Mouse (Mus musculus) mouse trophoblast stem cell (cell line): ENCODE measurements around the gene Bsnd.

Experiments used
- in situ Hi-C, 2 experiments: fragments of 300-500 bp; cut with MseI, MboI; formaldehyde crosslinking; loops; 2 replicates in 1 of 2; 3 replicates in 1 of 2; pipeline ENCODE4 v1.15.1; 2025

Bsnd gene

GRCm38 (mm10) chr4:106492116-106492515 lies at the start of gene Bsnd:
Gene Bsnd, minus strand, starts transcription at chr4:106492283.
- in situ Hi-C loops, result no loop called here

GRCm38 (mm10) chr4:106541491-106541890 lies 49.4 kb upstream of the Bsnd start:
- in situ Hi-C loops, result no loop called here

- in situ Hi-C loops, result no loop called here
Observed at GRCm38 (mm10) chr4:106539756-106540155, 47.7 kb upstream of the Bsnd start.

DNA sequence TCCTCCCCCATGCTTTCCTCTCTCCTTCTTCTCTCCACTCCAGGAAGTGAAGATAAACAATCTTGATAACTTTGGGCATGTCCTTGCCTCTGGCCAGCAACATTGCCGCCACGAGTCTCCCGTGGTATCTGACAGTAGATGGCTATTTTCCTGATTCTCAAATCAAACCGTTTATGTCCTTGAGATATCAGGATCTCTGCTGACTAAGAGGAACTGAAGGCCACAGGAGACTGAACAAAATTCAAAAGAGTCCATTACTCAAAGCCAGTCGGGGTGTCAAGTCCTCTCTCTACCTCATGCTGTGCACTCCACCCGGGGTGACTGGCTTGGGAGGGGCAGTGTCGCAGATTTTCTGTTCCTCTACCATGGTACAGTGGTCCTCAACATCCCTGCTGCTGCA lies 42.2 kb upstream of the Bsnd start:
- in situ Hi-C loops, result loop anchor here in 1 of 2 experiments (5.0 kb wide), 1 partner anchor 62 kb away; no protein-coding TSS in a partner anchor

GRCm38 (mm10) chr4:106533421-106534080 lies 41.5 kb upstream of the Bsnd start:
- in situ Hi-C loops, result loop anchor here in 1 of 2 experiments (5.0 kb wide), 1 partner anchor 61 kb away; no protein-coding TSS in a partner anchor

- in situ Hi-C loops, result loop anchor here in 1 of 2 experiments (5.0 kb wide), 1 partner anchor 58 kb away; no protein-coding TSS in a partner anchor
Observed at GRCm38 (mm10) chr4:106530113-106530482, 38.0 kb upstream of the Bsnd start.

GRCm38 (mm10) chr4:106529375-106530112 lies 37.5 kb upstream of the Bsnd start:
- in situ Hi-C loops, result loop anchor here (5.0 kb wide), 1 partner anchor 57 kb away; no protein-coding TSS in a partner anchor

DNA sequence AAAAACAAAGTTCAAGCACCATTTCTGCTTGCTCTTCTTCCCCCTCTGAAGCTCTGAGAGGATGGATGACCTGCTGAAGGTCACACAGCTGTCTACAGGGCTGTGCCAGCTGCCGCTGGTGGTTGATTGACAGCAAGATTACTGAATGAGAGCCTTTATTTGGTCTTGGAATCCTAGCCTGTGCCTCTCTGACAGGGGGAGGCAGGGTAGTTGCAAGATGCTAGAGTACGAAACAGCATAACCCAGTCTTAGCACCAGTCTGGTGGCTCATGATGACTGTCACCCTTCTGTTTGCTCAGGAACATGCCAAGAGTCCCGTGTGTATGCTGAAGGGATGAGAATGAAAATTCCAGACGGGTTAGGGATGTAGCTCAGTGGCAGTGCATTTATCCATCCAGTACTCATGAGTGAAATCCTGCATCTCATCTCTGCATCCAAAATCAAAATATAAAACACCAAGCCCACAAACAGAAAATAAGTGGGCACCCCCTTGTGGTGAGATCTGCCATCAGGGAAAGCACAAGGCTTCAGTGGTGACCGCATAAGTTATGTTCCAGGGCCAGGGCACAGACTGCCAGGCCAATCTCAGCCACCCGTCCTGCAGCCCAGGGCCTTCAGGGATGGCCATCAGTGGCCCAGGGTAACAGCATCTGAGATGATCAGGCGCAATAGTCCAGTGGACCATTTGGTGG lies 35.9 kb upstream of the Bsnd start:
- in situ Hi-C loops, result loop anchor here in 1 of 2 experiments (5.0 kb wide), 1 partner anchor 56 kb away; no protein-coding TSS in a partner anchor

- in situ Hi-C loops, result loop anchor here in 1 of 2 experiments (5.0 kb wide), 1 partner anchor 53 kb away; no protein-coding TSS in a partner anchor
Observed at GRCm38 (mm10) chr4:106525001-106525400, 32.9 kb upstream of the Bsnd start.

- in situ Hi-C loops, result no loop called here
Observed at GRCm38 (mm10) chr4:106524131-106524530, 32.0 kb upstream of the Bsnd start.

DNA sequence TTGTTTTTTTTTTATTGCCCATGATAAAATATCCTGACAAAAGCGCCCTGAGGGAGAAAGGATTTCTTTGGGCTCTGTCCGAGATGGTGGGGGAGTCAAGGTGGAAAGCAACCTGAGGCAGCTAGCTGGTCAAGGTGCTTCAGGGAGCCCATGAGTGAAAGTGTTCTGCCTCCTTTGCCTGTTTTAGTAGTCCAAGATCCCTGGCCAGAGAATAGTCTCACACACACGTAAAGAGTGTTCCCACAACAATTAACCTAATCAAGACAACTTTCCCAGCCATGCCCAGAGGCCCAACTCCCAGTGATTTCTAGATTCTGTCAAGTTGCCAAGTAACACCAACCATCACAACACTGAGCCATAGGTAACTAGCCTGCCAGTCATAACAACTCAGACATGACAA lies 30.5 kb upstream of the Bsnd start:
- in situ Hi-C loops, result no loop called here

GRCm38 (mm10) chr4:106514606-106515005 lies 22.5 kb upstream of the Bsnd start:
- in situ Hi-C loops, result no loop called here

- in situ Hi-C loops, result no loop called here
Observed at GRCm38 (mm10) chr4:106509888-106510287, 17.8 kb upstream of the Bsnd start.

DNA sequence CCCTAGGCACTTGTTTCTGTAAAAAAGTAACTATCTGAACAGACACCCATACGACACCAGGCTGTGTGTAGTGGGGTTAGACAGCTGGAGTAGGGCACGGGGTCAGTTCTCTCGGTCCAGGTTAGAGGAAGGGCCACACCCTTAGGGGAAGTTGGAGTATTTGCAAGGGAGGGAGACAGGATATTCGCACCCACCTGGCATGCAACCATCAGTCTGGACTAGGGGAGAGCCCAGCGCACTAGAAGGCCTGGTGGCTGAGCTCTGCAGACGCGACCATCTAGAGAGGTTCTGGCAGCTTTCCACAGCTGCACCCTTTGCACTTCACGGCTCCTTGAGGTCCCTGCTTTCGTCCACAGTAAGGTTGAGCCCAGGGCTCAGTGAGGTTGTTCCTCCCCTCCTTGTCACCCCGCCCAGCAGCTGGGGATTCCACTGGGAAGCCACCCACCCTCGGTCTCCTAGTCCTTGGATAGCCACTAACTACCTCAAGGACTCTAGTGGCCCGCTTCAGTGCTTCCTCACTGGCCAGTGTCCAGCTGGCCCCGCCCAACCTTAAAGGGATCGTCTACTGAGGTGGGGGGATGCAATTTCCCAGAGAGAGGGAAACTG lies 13.5 kb upstream of the Bsnd start:
- in situ Hi-C loops, result no loop called here

GRCm38 (mm10) chr4:106503578-106503977 lies 11.5 kb upstream of the Bsnd start:
- in situ Hi-C loops, result no loop called here

DNA sequence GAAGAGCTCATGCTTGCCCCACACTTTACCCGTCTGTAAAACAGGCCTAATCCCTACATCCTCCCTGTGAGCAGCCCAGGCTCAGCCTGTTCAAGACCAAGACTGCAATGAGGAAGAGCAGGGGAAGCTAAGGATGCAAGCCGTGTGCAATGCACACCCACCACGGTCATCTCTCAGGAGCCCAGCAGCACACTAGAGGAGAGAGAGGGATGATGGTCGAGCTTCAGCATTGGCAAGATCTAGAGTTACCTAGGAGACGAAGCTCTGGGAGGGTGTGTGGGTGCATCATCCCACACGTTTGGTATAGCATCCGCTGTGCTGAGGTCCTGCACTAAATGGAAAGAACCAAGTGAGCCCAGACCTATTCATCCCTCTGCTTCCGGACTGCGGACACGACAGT lies 8.0 kb upstream of the Bsnd start:
- in situ Hi-C loops, result no loop called here

- in situ Hi-C loops, result no loop called here
Observed at GRCm38 (mm10) chr4:106498471-106498844, 6.4 kb upstream of the Bsnd start.

DNA sequence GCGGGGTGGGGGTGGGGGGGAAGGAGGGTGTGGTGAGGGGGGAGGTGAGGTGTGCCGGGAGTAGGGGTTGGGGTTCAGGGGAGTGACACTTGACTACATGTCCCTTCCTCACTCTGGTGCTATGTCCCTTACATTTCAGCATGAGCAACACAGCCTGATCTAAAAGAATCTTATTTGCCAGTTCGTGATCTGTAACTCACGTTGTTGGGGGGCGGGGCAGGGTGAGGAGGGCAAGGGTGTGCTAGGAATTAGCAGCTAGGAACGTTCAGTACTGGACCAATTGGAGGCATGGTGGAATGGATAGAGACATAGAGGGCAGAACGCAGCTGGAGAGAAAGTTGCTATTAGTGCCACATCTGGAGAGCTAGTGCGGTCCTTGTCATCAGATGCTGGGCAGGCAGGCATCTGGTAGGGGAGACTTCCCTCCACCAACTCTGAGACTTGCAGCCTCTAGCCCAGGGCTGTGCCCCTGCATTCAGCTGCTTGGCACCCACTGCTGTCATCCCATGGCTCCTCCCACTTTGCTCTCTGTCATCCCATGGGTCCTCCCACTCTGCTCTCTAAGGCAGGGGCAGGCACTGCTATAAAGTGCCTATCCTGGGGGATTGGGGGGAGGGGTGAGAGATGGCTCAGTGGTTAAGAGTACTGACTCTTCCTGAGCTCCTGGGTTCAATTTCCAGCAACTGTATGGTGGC lies 5.8 kb upstream of the Bsnd start:
- in situ Hi-C loops, result no loop called here

DNA sequence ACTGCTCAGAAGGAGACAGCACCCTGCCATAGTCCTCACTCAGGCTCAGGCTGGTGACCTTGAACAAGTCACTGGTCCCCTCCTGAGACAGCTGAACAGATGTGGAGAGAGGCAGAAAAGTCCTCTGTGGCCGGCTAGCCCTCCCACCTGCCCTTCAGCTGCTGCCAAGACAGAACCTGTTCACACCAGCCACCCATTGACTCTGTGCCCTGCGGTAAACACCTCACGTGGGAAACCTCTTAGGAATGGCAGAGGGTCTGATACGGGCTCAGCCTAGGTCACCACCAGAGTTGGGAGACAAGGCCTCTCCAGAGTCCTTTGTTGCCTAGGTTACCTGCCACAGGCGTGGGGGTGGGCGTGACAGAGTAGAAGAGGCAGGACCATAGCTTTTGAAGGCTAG lies 4.8 kb upstream of the Bsnd start:
- in situ Hi-C loops, result no loop called here

DNA sequence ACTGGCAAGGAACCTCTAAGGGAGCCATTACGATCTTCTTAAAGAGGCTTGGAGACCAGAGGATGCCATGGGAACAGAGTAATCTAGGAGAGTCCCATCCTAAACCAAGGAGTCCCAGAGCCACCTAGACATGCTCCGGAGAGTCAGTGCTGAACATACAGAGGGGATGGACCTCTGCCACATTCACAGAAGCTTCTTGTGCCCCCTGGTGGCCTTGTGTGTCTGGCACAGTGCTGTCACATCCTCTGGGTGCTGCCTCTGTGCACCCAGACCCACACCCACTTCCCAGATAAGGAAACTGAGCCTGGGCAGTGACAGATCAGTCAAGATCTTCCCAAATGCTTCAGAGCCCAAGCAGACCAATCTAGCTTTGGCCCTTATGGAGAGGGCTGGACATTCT lies 1.6 kb upstream of the Bsnd start:
- in situ Hi-C loops, result no loop called here

DNA sequence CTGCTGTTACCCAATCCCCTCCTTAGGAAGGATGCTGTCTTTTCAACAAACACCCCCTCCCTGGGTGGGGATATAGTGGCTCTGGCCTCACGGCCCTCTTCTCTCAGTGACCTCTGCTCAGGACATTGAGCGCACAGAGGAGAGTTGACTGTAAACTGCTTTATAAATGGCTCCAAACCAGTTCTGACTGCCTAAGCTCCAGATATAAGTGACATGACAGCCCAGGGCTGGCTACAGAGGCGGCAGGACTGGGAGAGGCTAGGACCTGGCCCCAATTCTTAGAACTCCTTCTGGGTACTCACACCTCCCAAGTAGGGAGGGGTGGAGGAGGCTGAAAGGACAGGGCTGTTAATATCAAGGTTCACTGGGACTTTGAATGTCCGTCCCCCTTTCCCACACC lies 1.5 kb downstream of the Bsnd start:
- in situ Hi-C loops, result no loop called here
